Mouse (Mus musculus): ENCODE results near the gene Tnr. TPM values are rescaled to one million over a fixed set of nuclear protein-coding genes. Genes with fewer than 3 reads are reported as not detected.

Gene Tnr
- polyA plus RNA-seq, 1 experiment from 2014 or later: 7.4 TPM

DNA sequence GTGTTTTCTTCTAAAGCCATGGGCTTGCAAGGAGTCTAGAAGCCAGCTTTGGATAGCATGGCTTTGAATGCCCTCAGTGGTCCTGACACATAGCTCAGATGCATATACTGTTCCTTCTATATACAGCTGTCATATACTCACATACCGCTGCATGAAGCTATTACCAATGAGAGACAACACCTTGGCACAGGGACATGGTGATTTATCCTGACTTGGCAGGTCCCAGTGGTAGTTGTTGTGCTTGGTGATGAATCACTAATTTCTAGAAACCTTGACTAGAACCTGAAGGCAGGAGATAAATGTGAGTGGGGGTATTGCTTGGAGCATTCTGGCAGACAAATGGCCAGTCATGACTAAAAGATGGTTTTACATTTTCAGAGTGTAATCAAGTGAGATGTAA is 192.7 kb downstream of the Tnr start:
- ATAC-seq: no peak
- Histone ChIP-seq H3K9ac (replicated peaks; ENCODE audit: low read depth, low read length) (no peak overlapping the region), H3K27ac (ENCODE audit: low read length) (no peak overlapping the region), H3K36me3 (ENCODE audit: control insufficient read depth, insufficient read depth) (no peaks in the 10 kb centered on the region), H3K4me3 (replicated peaks; ENCODE audit: low read length) (no peak overlapping the region), H3K27me3 (replicated peaks; ENCODE audit: control insufficient read depth, insufficient read depth, low read length) (no peaks in the 10 kb centered on the region), H3K4me1 (replicated peaks; ENCODE audit: control insufficient read depth, insufficient read depth, low read length) (no peaks in the 10 kb centered on the region), H3K4me2 (ENCODE audit: low read length) (no peak overlapping the region), H3K9me3 (ENCODE audit: control insufficient read depth, low read length) (no peaks in the 10 kb centered on the region)
- 97% methylated on average over 1 of the region's 1 CpGs for WGBS

DNA sequence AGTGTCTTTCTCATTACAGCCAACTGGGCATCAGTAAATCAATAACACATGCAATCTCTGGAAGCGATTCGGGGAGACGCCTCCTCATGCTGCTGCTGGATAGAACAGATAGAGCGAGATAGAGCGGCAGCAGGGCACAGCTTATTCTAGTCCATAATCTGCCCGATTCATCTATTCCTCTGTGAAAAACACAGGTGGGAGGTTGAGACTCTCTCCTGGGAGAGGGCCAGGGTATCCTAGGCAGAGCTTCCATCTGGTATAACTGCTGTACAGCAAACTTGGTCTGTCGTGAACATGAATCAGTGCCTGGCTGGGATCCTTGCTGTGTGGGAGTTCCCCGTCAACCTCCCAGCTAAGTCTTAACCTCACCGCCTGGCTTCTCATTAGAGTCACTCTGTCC is 193.4 kb downstream of the Tnr start:
- H3K27ac ChIP-seq (ENCODE audit: low read length): no peak overlapping the region
- no peaks in the 10 kb centered on the region for H3K4me1 ChIP-seq (replicated peaks; ENCODE audit: control insufficient read depth, insufficient read depth, low read length)
- H3K27me3 ChIP-seq (replicated peaks; ENCODE audit: control insufficient read depth, insufficient read depth, low read length): no peaks in the 10 kb centered on the region
- ATAC-seq: peak; percentile 66
- no peaks in the 10 kb centered on the region for H3K36me3 ChIP-seq (ENCODE audit: control insufficient read depth, insufficient read depth)
- no peak overlapping the region for H3K4me2 ChIP-seq (ENCODE audit: low read length)
- no peak overlapping the region for H3K9ac ChIP-seq (replicated peaks; ENCODE audit: low read depth, low read length)
- H3K4me3 ChIP-seq (replicated peaks; ENCODE audit: low read length): no peak overlapping the region
- no peaks in the 10 kb centered on the region for H3K9me3 ChIP-seq (ENCODE audit: control insufficient read depth, low read length)
- 60% methylated on average over 9 of the region's 9 CpGs for WGBS

DNA sequence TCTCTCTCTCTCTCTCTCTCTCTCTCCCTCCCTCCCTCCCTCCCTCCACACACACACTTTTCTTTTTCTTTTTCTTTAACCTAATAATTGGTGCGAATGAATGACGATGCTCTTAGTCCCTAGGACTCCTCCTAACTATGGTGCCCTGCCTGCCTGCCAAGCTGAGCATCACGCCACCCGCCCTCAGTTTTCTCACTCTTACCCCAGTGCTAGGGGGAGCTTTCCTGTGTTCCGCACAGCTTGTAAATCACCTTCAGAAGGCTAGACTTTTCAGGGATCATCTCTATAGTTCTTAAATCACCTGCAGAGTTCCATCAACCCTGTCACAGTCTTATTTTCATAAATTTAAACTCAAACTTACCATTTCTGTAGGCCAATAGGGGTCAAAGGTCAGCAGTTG is 200.2 kb downstream of the Tnr start:
- no peak for ATAC-seq
- Histone ChIP-seq H3K4me1 (replicated peaks; ENCODE audit: control insufficient read depth, insufficient read depth, low read length) (no peaks in the 10 kb centered on the region), H3K27me3 (replicated peaks; ENCODE audit: control insufficient read depth, insufficient read depth, low read length) (no peaks in the 10 kb centered on the region), H3K4me2 (ENCODE audit: low read length) (no peak overlapping the region), H3K4me3 (replicated peaks; ENCODE audit: low read length) (no peak overlapping the region), H3K9me3 (ENCODE audit: control insufficient read depth, low read length) (no peaks in the 10 kb centered on the region), H3K27ac (ENCODE audit: low read length) (no peak overlapping the region), H3K9ac (replicated peaks; ENCODE audit: low read depth, low read length) (no peak overlapping the region), H3K36me3 (ENCODE audit: control insufficient read depth, insufficient read depth) (no peaks in the 10 kb centered on the region)
- WGBS: 85% methylated on average over 5 of the region's 5 CpGs

GRCm38 (mm10) chr1:159729270-159729669 is 205.7 kb downstream of the Tnr start:
- 91% methylated on average over 6 of the region's 6 CpGs for WGBS
- H3K36me3 ChIP-seq (ENCODE audit: control insufficient read depth, insufficient read depth): no peaks in the 10 kb centered on the region
- H3K9me3 ChIP-seq (ENCODE audit: control insufficient read depth, low read length): no peaks in the 10 kb centered on the region
- no peak overlapping the region for H3K4me2 ChIP-seq (ENCODE audit: low read length)
- H3K9ac ChIP-seq (replicated peaks; ENCODE audit: low read depth, low read length): no peak overlapping the region
- no peaks in the 10 kb centered on the region for H3K27me3 ChIP-seq (replicated peaks; ENCODE audit: control insufficient read depth, insufficient read depth, low read length)
- no peaks in the 10 kb centered on the region for H3K4me1 ChIP-seq (replicated peaks; ENCODE audit: control insufficient read depth, insufficient read depth, low read length)
- ATAC-seq: no peak
- H3K4me3 ChIP-seq (replicated peaks; ENCODE audit: low read length): no peak overlapping the region
- H3K27ac ChIP-seq (ENCODE audit: low read length): no peak overlapping the region

DNA sequence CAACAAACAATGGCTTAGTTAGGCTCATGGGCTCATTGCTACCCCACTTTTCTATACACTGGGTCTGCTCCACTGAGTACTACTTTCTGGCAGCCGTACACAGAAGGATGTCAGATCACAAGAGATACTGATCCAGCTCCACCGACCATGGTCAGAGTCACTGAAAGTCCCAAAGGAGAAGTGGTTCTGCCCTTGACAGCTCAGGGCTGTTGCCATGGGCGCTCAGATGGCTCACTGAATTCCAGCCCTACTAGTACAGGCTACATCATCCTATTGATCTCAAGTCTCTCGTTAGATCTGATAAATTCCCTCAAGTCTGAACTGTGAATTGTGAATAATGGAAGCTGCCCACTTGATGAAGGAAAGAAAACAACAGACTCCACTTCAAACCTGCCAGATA is 207.3 kb downstream of the Tnr start:
- no peak overlapping the region for H3K27ac ChIP-seq (ENCODE audit: low read length)
- H3K4me1 ChIP-seq (replicated peaks; ENCODE audit: control insufficient read depth, insufficient read depth, low read length): no peaks in the 10 kb centered on the region
- no peaks in the 10 kb centered on the region for H3K27me3 ChIP-seq (replicated peaks; ENCODE audit: control insufficient read depth, insufficient read depth, low read length)
- H3K9ac ChIP-seq (replicated peaks; ENCODE audit: low read depth, low read length): no peak overlapping the region
- H3K4me3 ChIP-seq (replicated peaks; ENCODE audit: low read length): no peak overlapping the region
- WGBS: 56% methylated on average over 4 of the region's 4 CpGs
- no peaks in the 10 kb centered on the region for H3K9me3 ChIP-seq (ENCODE audit: control insufficient read depth, low read length)
- no peak for ATAC-seq
- no peaks in the 10 kb centered on the region for H3K36me3 ChIP-seq (ENCODE audit: control insufficient read depth, insufficient read depth)
- H3K4me2 ChIP-seq (ENCODE audit: low read length): no peak overlapping the region

GRCm38 (mm10) chr1:159735099-159735498 is 211.5 kb downstream of the Tnr start:
- H3K4me3 ChIP-seq (replicated peaks; ENCODE audit: low read length): no peak overlapping the region
- H3K27me3 ChIP-seq (replicated peaks; ENCODE audit: control insufficient read depth, insufficient read depth, low read length): no peaks in the 10 kb centered on the region
- ATAC-seq: no peak
- H3K9ac ChIP-seq (replicated peaks; ENCODE audit: low read depth, low read length): no peak overlapping the region
- H3K36me3 ChIP-seq (ENCODE audit: control insufficient read depth, insufficient read depth): no peaks in the 10 kb centered on the region
- no peaks in the 10 kb centered on the region for H3K9me3 ChIP-seq (ENCODE audit: control insufficient read depth, low read length)
- no peak overlapping the region for H3K4me2 ChIP-seq (ENCODE audit: low read length)
- WGBS: 89% methylated on average over 3 of the region's 3 CpGs
- no peak overlapping the region for H3K27ac ChIP-seq (ENCODE audit: low read length)
- no peaks in the 10 kb centered on the region; the same call in 1 of the 2 replicates for H3K4me1 ChIP-seq (replicated peaks; ENCODE audit: control insufficient read depth, insufficient read depth, low read length)

- WGBS: 66% methylated on average over 3 of the region's 3 CpGs
- Histone ChIP-seq H3K4me1 (replicated peaks; ENCODE audit: control insufficient read depth, insufficient read depth, low read length) (peaks cover 8% of the 10 kb centered on the region), H3K4me2 (ENCODE audit: low read length) (no peak overlapping the region), H3K36me3 (ENCODE audit: control insufficient read depth, insufficient read depth) (no peaks in the 10 kb centered on the region), H3K27ac (ENCODE audit: low read length) (no peak overlapping the region), H3K27me3 (replicated peaks; ENCODE audit: control insufficient read depth, insufficient read depth, low read length) (no peaks in the 10 kb centered on the region), H3K9ac (replicated peaks; ENCODE audit: low read depth, low read length) (no peak overlapping the region), H3K9me3 (ENCODE audit: control insufficient read depth, low read length) (no peaks in the 10 kb centered on the region), H3K4me3 (replicated peaks; ENCODE audit: low read length) (no peak overlapping the region)
- no peak for ATAC-seq
Observed at GRCm38 (mm10) chr1:159739478-159739877, 215.9 kb downstream of the Tnr start.

DNA sequence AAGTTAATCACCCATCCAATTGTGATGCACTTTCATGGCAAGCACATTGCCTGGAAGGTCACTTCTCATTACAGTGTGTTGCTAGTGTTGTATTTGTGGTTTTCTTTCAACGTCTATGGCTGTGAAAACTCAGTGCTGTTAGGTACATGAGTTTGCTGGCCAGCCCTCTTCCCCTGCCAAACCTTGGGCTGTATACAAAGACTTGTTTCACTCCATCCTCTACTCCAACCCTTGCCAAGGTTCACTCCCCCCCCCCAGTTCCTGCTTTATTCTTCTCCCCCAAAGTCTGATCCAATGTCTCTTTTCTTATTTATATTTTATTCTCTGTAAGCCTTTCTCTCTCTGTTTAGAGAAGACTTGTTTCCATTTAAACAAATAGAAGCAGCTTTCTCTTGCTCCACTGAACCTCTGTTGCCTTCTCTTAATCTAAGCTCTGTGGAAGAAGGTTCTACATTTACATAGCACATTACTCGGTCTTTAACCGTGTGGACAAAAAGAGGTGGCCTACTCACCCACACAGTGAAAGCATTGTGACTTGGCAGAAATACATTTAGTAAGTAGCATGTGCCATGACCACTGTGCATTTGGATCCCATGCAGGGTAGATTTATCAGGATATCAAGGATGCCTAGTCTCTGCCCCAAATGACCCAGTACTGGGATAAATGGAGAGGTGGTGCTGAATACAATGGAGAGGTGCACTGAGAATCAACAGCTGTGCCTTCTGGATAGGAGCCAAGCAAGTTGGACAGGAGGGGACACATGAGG is 217.9 kb downstream of the Tnr start:
- peak; percentile 86 for ATAC-seq
- Histone ChIP-seq H3K9me3 (ENCODE audit: control insufficient read depth, low read length) (no peaks in the 10 kb centered on the region), H3K27ac (ENCODE audit: low read length) (no peak overlapping the region; the same call in 1 of the 2 replicates), H3K9ac (replicated peaks; ENCODE audit: low read depth, low read length) (no peak overlapping the region), H3K4me3 (replicated peaks; ENCODE audit: low read length) (no peak overlapping the region), H3K36me3 (ENCODE audit: control insufficient read depth, insufficient read depth) (no peaks in the 10 kb centered on the region), H3K4me1 (replicated peaks; ENCODE audit: control insufficient read depth, insufficient read depth, low read length) (peaks cover 8% of the 10 kb centered on the region), H3K27me3 (replicated peaks; ENCODE audit: control insufficient read depth, insufficient read depth, low read length) (no peaks in the 10 kb centered on the region), H3K4me2 (ENCODE audit: low read length) (no peak overlapping the region)
- 16% methylated on average over 3 of the region's 3 CpGs for WGBS

DNA sequence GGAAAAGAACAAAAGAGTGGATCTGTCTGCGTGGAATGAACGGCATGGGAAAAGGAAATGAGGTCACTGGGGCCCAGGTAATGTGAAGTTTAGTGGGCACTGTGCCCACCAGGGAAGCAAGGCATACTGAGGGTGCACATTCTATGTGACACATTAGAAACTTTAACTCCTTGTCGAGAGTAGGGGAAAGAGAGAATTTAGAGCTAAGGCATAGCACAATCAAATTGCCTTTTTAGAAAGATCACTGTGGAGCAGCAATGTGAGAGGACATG is 218.4 kb downstream of the Tnr start:
- 0 out of 2 replicates have a peak, but pooled peaks have one; percentile 16 for ATAC-seq

DNA sequence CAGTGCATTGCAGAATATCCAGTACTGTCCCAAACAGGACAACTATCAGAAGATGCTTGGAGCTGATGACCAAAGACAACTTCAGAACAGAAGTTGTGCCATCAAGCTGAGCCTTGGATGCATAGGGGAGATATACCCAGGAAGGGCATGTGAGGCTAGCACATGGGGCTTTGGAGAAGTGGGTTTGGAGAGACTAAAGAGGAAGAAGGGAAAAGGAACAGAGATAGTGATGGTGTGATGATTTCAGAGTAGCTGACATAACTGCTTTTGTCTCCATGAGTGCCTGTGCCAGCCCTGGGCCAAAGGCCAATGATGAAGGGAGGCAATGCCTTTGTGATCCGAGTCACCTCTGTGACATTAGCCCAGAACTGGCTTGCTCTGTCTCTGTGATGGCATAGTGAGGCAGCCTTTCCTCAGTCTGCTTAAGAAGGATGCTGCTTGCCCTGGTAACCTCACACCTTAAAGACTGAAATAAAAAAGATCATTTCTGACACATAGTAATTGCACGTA is 220.2 kb downstream of the Tnr start:
- no peaks in the 10 kb centered on the region for H3K27me3 ChIP-seq (replicated peaks; ENCODE audit: control insufficient read depth, insufficient read depth, low read length)
- H3K4me2 ChIP-seq (ENCODE audit: low read length): no peak overlapping the region
- peaks cover 8% of the 10 kb centered on the region for H3K4me1 ChIP-seq (replicated peaks; ENCODE audit: control insufficient read depth, insufficient read depth, low read length)
- H3K9me3 ChIP-seq (ENCODE audit: control insufficient read depth, low read length): no peaks in the 10 kb centered on the region
- no peak overlapping the region for H3K4me3 ChIP-seq (replicated peaks; ENCODE audit: low read length)
- no peak for ATAC-seq
- 89% methylated on average over 2 of the region's 2 CpGs for WGBS
- no peak overlapping the region for H3K27ac ChIP-seq (ENCODE audit: low read length)
- no peaks in the 10 kb centered on the region for H3K36me3 ChIP-seq (ENCODE audit: control insufficient read depth, insufficient read depth)
- no peak overlapping the region for H3K9ac ChIP-seq (replicated peaks; ENCODE audit: low read depth, low read length)

More for the DNA sequence above, 218.4 kb downstream of the Tnr start:
- Histone ChIP-seq H3K27me3 (replicated peaks; ENCODE audit: control insufficient read depth, insufficient read depth, low read length) (no peaks in the 10 kb centered on the region), H3K4me1 (replicated peaks; ENCODE audit: control insufficient read depth, insufficient read depth, low read length) (peaks cover 8% of the 10 kb centered on the region), H3K27ac (ENCODE audit: low read length) (no peak overlapping the region; the same call in 1 of the 2 replicates), H3K4me2 (ENCODE audit: low read length) (no peak overlapping the region), H3K36me3 (ENCODE audit: control insufficient read depth, insufficient read depth) (no peaks in the 10 kb centered on the region), H3K9ac (replicated peaks; ENCODE audit: low read depth, low read length) (no peak overlapping the region), H3K9me3 (ENCODE audit: control insufficient read depth, low read length) (no peaks in the 10 kb centered on the region), H3K4me3 (replicated peaks; ENCODE audit: low read length) (no peak overlapping the region)
- WGBS: 26% methylated on average over 3 of the region's 3 CpGs
